Mouse (Mus musculus) 416B (cell line): ENCODE measurements around the gene Parp1.

Experiments used
- DNase-seq: peaks from one replicate; pipeline ENCODE4 v3.0.0; 2011; ENCODE audit warnings: low read depth

Gene Parp1

GRCm38 (mm10) chr1:180639416-180640401, 71.0 kb downstream of the Parp1 start:
- peak; percentile 46 for DNase-seq

GRCm38 (mm10) chr1:180640605-180641125, 71.9 kb downstream of the Parp1 start:
- peak; percentile 62 for DNase-seq

- DNase-seq: peak; percentile 85
These were observed 72.4 kb downstream of the Parp1 start, which contains the start of gene Lin9 for GRCm38 (mm10) chr1:180641137-180641517. Lin9 (plus strand) TSS chr1:180641150.

- peak; percentile 30 for DNase-seq
These were observed 72.9 kb downstream of the Parp1 start for GRCm38 (mm10) chr1:180641518-180642227.

- DNase-seq: no peak
These were observed 73.5 kb downstream of the Parp1 start for GRCm38 (mm10) chr1:180642228-180642564.
